Mouse (Mus musculus) CH12.LX (cell line): ENCODE data around the gene Aebp1. TPM values are rescaled to one million over a fixed set of nuclear protein-coding genes. Genes with fewer than 3 reads are reported as not detected.

ENCODE experiments used
- DNase-seq: peaks from one replicate; pipeline ENCODE4 v3.0.0-alpha.2; 2013; ENCODE audit errors: extremely low read depth
- H3K27ac ChIP-seq: 2 replicates; pipeline ENCODE4 v1.5.1; 2012; ENCODE audit warnings: low read depth, mild to moderate bottlenecking, control low read depth, moderate library complexity; ENCODE audit not compliant: insufficient read depth
- H3K27me3 ChIP-seq: replicated peaks from 2 replicates; pipeline ENCODE3; 2012; ENCODE audit warnings: inconsistent platforms
- H3K36me3 ChIP-seq, 2 experiments: replicated peaks in 1 of 2; 2 replicates each; pipeline versions ENCODE3 to v1.6.1; 2012; ENCODE audit warnings: inconsistent platforms in 1 of 2, low read length in 1 of 2, mild to moderate bottlenecking in 1 of 2, mixed read lengths in 1 of 2, moderate library complexity in 1 of 2; ENCODE audit not compliant: control insufficient read depth in 1 of 2, insufficient read depth in 1 of 2
- H3K4me1 ChIP-seq, 2 experiments: 2 replicates each; pipeline ENCODE4 v1.6.1; 2012; ENCODE audit warnings: inconsistent platforms in 1 of 2, moderate library complexity in 1 of 2; ENCODE audit not compliant: insufficient read depth in 2 of 2, control insufficient read depth in 1 of 2
- H3K4me2 ChIP-seq: 2 replicates; pipeline ENCODE4 v1.6.1; 2012; ENCODE audit warnings: low read depth, mild to moderate bottlenecking, control low read depth; ENCODE audit not compliant: poor library complexity, insufficient read depth, severe bottlenecking
- H3K4me3 ChIP-seq, 3 experiments: fragments of 150-350 bp in 1 of 3; sonication (generic) in 1 of 3; replicated peaks in 1 of 3; 2 replicates each; pipeline versions ENCODE3 to v1.5.1; 2011 to 2012; ENCODE audit warnings: low read depth in 2 of 3, low read length in 2 of 3, mild to moderate bottlenecking in 2 of 3, moderate library complexity in 2 of 3, control low read depth in 1 of 3, improper control_type of control experiment in 1 of 3, inconsistent platforms in 1 of 3, mixed read lengths in 1 of 3; ENCODE audit not compliant: poor library complexity in 1 of 3
- H3K79me2 ChIP-seq: replicated peaks from 2 replicates; pipeline ENCODE4 v1.6.1; 2012; ENCODE audit warnings: mild to moderate bottlenecking, moderate library complexity; ENCODE audit not compliant: control insufficient read depth, poor library complexity, insufficient read depth, severe bottlenecking; ENCODE audit errors: extremely low read depth
- H3K9ac ChIP-seq: 2 replicates; pipeline ENCODE4 v1.6.1; 2012; ENCODE audit warnings: low read depth, mild to moderate bottlenecking, control low read depth, moderate library complexity; ENCODE audit not compliant: insufficient read depth
- H3K9me3 ChIP-seq: replicated peaks from 2 replicates; pipeline ENCODE3; 2012; ENCODE audit warnings: low read length, inconsistent platforms, mixed read lengths
- BHLHE40 ChIP-seq: IDR thresholded peaks from 2 replicates; pipeline ENCODE4 v1.6.1; 2011; ENCODE audit warnings: mild to moderate bottlenecking, low read depth, low read length, improper control_type of control experiment
- CHD1 ChIP-seq: IDR thresholded peaks from 2 replicates; pipeline ENCODE4 v1.6.1; 2012; ENCODE audit warnings: low read depth, low read length, improper control_type of control experiment, inconsistent platforms
- CTCF ChIP-seq, 2 experiments: IDR thresholded peaks in 1 of 2; conservative IDR thresholded peaks in 1 of 2; 2 replicates each; pipeline ENCODE4 v1.5.1; 2011 to 2012; ENCODE audit warnings: low read depth in 2 of 2, low read length in 2 of 2, improper control_type of control experiment in 1 of 2, inconsistent platforms in 1 of 2, mild to moderate bottlenecking in 1 of 2, moderate library complexity in 1 of 2
- EP300 ChIP-seq: IDR thresholded peaks from 2 replicates; pipeline ENCODE4 v1.6.1; 2011; ENCODE audit warnings: low read length, improper control_type of control experiment
- ETS1 ChIP-seq: conservative IDR thresholded peaks from 2 replicates; pipeline ENCODE4 v1.6.1; 2012; ENCODE audit warnings: low read depth, mild to moderate bottlenecking, inconsistent platforms, low read length, improper control_type of control experiment, moderate library complexity
- HCFC1 ChIP-seq: IDR thresholded peaks from 2 replicates; pipeline ENCODE4 v1.6.1; 2012; ENCODE audit warnings: low read depth, mild to moderate bottlenecking, inconsistent platforms, low read length, improper control_type of control experiment
- JUN ChIP-seq: IDR thresholded peaks from 2 replicates; pipeline ENCODE4 v1.6.1; 2011; ENCODE audit warnings: low read depth, mild to moderate bottlenecking, low read length, improper control_type of control experiment, moderate library complexity; ENCODE audit not compliant: insufficient read depth
- JUND ChIP-seq: conservative IDR thresholded peaks from 2 replicates; pipeline ENCODE4 v1.6.1; 2011; ENCODE audit warnings: low read depth, low read length, improper control_type of control experiment
- KAT2A ChIP-seq: IDR thresholded peaks from 2 replicates; pipeline ENCODE4 v1.6.1; 2012; ENCODE audit warnings: low read length, improper control_type of control experiment, inconsistent platforms; ENCODE audit not compliant: insufficient replicate concordance
- MAFK ChIP-seq: IDR thresholded peaks from 2 replicates; pipeline ENCODE4 v1.6.1; 2011; ENCODE audit warnings: low read length, improper control_type of control experiment; ENCODE audit not compliant: insufficient replicate concordance
- MAX ChIP-seq: IDR thresholded peaks from 2 replicates; pipeline ENCODE4 v1.6.1; 2011; ENCODE audit warnings: low read length, improper control_type of control experiment
- MAZ ChIP-seq: IDR thresholded peaks from 2 replicates; pipeline ENCODE4 v1.6.1; 2012; ENCODE audit warnings: low read depth, mild to moderate bottlenecking, inconsistent platforms, low read length, improper control_type of control experiment, moderate library complexity
- MEF2A ChIP-seq: IDR thresholded peaks from 2 replicates; pipeline ENCODE4 v1.6.1; 2014; ENCODE audit warnings: low read depth, mild to moderate bottlenecking, inconsistent platforms, low read length, improper control_type of control experiment, borderline replicate concordance
- MXI1 ChIP-seq: IDR thresholded peaks from 2 replicates; pipeline ENCODE4 v1.6.1; 2011; ENCODE audit warnings: mild to moderate bottlenecking, low read depth, low read length, improper control_type of control experiment
- MYC ChIP-seq: IDR thresholded peaks from 2 replicates; pipeline ENCODE4 v1.6.1; 2011; ENCODE audit warnings: low read depth, mild to moderate bottlenecking, improper control_type of control experiment, low read length
- PAX5 ChIP-seq: IDR thresholded peaks from 2 replicates; pipeline ENCODE4 v1.6.1; 2012; ENCODE audit warnings: low read length, inconsistent platforms, mixed read lengths
- POLR2AphosphoS2 ChIP-seq: IDR thresholded peaks from 2 replicates; pipeline ENCODE4 v1.6.1; 2011; ENCODE audit warnings: low read depth, low read length, improper control_type of control experiment
- RCOR1 ChIP-seq: conservative IDR thresholded peaks from 2 replicates; pipeline ENCODE4 v1.6.1; 2012; ENCODE audit warnings: low read depth, mild to moderate bottlenecking, inconsistent platforms, low read length, improper control_type of control experiment
- SMC3 ChIP-seq: IDR thresholded peaks from 2 replicates; pipeline ENCODE4 v1.6.1; 2011; ENCODE audit warnings: low read depth, low read length, improper control_type of control experiment
- TBP ChIP-seq: conservative IDR thresholded peaks from 2 replicates; pipeline ENCODE4 v1.6.1; 2011; ENCODE audit warnings: low read depth, low read length, improper control_type of control experiment
- USF1 ChIP-seq: IDR thresholded peaks from 2 replicates; pipeline ENCODE4 v1.6.1; 2014; ENCODE audit warnings: low read depth, mild to moderate bottlenecking, inconsistent platforms, low read length, improper control_type of control experiment
- USF2 ChIP-seq: conservative IDR thresholded peaks from 2 replicates; pipeline ENCODE4 v1.6.1; 2011; ENCODE audit warnings: low read depth, low read length, improper control_type of control experiment
- ZNF384 ChIP-seq: IDR thresholded peaks from 2 replicates; pipeline ENCODE4 v1.6.1; 2012; ENCODE audit warnings: low read depth, low read length, improper control_type of control experiment, inconsistent platforms
- dilution Hi-C: fragments of 300-500 bp; cut with MboI; formaldehyde crosslinking; loops from 2 replicates; pipeline ENCODE4 v1.14.3; 2020; ENCODE audit warnings: low sequenced_read_pairs; ENCODE audit not compliant: extremely low pct_unique_long_range_greater_than_20kb, extremely low pct_ligation_motif_present
- in situ Hi-C: fragments of 300-500 bp; cut with MboI; formaldehyde crosslinking; loops from 3 replicates; pipeline ENCODE4 v1.14.3; 2019; ENCODE audit warnings: low sequenced_read_pairs, low pct_ligation_motif_present, low pct_unique_long_range_greater_than_20kb, mixed read lengths
- polyA plus RNA-seq: library from polyadenylated mRNA; unstranded; fragments of >175 nt; gene quantifications from 2 replicates; pipeline ENCODE4 v1.2.1, GENCODE M21; 2012; ENCODE audit warnings: low read depth; ENCODE audit not compliant: insufficient read length
- total RNA-seq, 2 experiments: library from RNA; depleted of rRNA; stranded (reverse); fragments of 300-350 nt in 1 of 2; fragments of >200 nt in 1 of 2; gene quantifications; 2 replicates each; pipeline ENCODE4 v1.2.3; 2012 to 2014

Aebp1 gene
- total and polyA plus RNA-seq, 3 experiments = 0.34 to 1.4 TPM; not detected in 1

- H3K4me3 ChIP-seq = no peak overlapping the region
- H3K9me3 ChIP-seq = peaks cover 18% of the 10 kb centered on the region
- DNase-seq = no peak
- in situ Hi-C loops (no loop called here), dilution Hi-C loops (no loop called here)
- no peaks in the 10 kb centered on the region for H3K36me3 ChIP-seq
- H3K4me2 ChIP-seq = no peak overlapping the region
- no peak overlapping the region for H3K9ac ChIP-seq
- H3K27me3 ChIP-seq = peaks cover 25% of the 10 kb centered on the region
- no peak overlapping the region for H3K27ac ChIP-seq
- TF ChIP-seq ETS1 = no peak
- no peak for TF ChIP-seq MEF2A
- TF ChIP-seq MAFK = no peak
- TF ChIP-seq POLR2AphosphoS2 = no peak
- TF ChIP-seq MAZ = no peak
- no peak for TF ChIP-seq HCFC1
- no peak for TF ChIP-seq JUN
- TF ChIP-seq EP300 = no peak
- TF ChIP-seq CHD1 = no peak
- TF ChIP-seq RCOR1 = no peak
- no peak for TF ChIP-seq CTCF (conservative IDR thresholded peaks at IDR 0.05 in 1 of 2, IDR thresholded peaks at IDR 0.05 in 1 of 2; ENCODE audit: low read depth in 2 of 2, low read length in 2 of 2)
- no peak for TF ChIP-seq MYC
- H3K79me2 ChIP-seq = no peaks in the 10 kb centered on the region
- H3K4me1 ChIP-seq = peaks cover 0 to 2% of the 10 kb centered on the region in 2 experiments; a peak in 2 of 4 replicates
Measured at GRCm38 (mm10) chr11:5851021-5851736, 10.6 kb upstream of the Aebp1 start.

DNA sequence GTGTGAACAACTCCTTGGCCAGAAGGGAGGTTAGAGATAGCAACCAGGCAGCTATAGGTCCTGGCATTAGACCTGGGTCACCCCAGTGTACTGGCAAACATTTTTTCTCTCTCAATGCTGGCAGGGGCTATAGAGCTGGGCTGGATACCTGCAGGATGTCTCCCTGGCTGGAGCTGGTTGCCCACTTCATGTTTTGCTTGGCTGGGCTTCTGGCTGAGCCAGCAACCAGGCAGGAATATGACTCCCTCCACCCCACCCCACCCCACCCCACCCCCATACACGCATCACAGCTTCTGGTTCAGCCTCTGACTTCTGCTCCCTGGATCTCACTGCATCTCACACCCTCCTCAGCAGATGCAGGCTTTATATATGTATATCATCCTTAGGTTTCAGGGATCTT is 9.4 kb upstream of the Aebp1 start:
- TF ChIP-seq USF1 = no peak
- H3K36me3 ChIP-seq = no peaks in the 10 kb centered on the region
- no peak overlapping the region for H3K9ac ChIP-seq
- H3K4me2 ChIP-seq = no peak overlapping the region
- in situ Hi-C loops (no loop called here), dilution Hi-C loops (no loop called here)
- peaks cover 21% of the 10 kb centered on the region for H3K27me3 ChIP-seq
- no peaks in the 10 kb centered on the region for H3K79me2 ChIP-seq
- DNase-seq = no peak
- no peak overlapping the region for H3K27ac ChIP-seq
- H3K9me3 ChIP-seq = peaks cover 7% of the 10 kb centered on the region
- peaks cover 0 to 2% of the 10 kb centered on the region in 2 experiments; a peak in 2 of 4 replicates for H3K4me1 ChIP-seq
- no peak overlapping the region for H3K4me3 ChIP-seq

- peaks cover 2 to 3% of the 10 kb centered on the region in 2 experiments; a peak in 2 of 4 replicates for H3K4me1 ChIP-seq
- dilution Hi-C loops = no loop called here
- no peak overlapping the region for H3K27ac ChIP-seq
- peaks cover 17% of the 10 kb centered on the region for H3K9me3 ChIP-seq
- peaks cover 19% of the 10 kb centered on the region for H3K27me3 ChIP-seq
- no peak overlapping the region for H3K4me2 ChIP-seq
- H3K36me3 ChIP-seq = no peaks in the 10 kb centered on the region
- H3K79me2 ChIP-seq = no peaks in the 10 kb centered on the region
- H3K4me3 ChIP-seq = no peak overlapping the region
- TF ChIP-seq MAZ (no peak), TBP (no peak), SMC3 (no peak), ETS1 (no peak), BHLHE40 (no peak), MXI1 (no peak), POLR2AphosphoS2 (no peak), MAX (no peak), KAT2A (no peak), MEF2A (no peak), JUND (no peak), ZNF384 (no peak), USF2 (no peak), PAX5 (no peak), HCFC1 (no peak), CTCF (conservative IDR thresholded peaks at IDR 0.05 in 1 of 2, IDR thresholded peaks at IDR 0.05 in 1 of 2; ENCODE audit: low read depth in 2 of 2, low read length in 2 of 2) (no peak)
- no peak overlapping the region for H3K9ac ChIP-seq
- DNase-seq = no peak
- in situ Hi-C loops = no loop called here
Measured at GRCm38 (mm10) chr11:5855481-5855880, 6.3 kb upstream of the Aebp1 start.
